Mouse (Mus musculus) testis, adult 2 months (tissue): ENCODE data around the gene Dock9.

Experiments used
- CTCF ChIP-seq: fragments of 200-500 bp; IDR thresholded peaks from 2 replicates; pipeline ENCODE4 v1.5.1; 2012; ENCODE audit warnings: low read depth, mild to moderate bottlenecking, inconsistent platforms, low read length, moderate library complexity; ENCODE audit not compliant: control insufficient read depth, insufficient read depth, insufficient replicate concordance
- POLR2A ChIP-seq: fragments of 200-500 bp; IDR thresholded peaks from 2 replicates; pipeline ENCODE4 v1.6.1; 2012; ENCODE audit warnings: low read depth, mild to moderate bottlenecking, inconsistent platforms, low read length, moderate library complexity; ENCODE audit not compliant: control insufficient read depth

DNA sequence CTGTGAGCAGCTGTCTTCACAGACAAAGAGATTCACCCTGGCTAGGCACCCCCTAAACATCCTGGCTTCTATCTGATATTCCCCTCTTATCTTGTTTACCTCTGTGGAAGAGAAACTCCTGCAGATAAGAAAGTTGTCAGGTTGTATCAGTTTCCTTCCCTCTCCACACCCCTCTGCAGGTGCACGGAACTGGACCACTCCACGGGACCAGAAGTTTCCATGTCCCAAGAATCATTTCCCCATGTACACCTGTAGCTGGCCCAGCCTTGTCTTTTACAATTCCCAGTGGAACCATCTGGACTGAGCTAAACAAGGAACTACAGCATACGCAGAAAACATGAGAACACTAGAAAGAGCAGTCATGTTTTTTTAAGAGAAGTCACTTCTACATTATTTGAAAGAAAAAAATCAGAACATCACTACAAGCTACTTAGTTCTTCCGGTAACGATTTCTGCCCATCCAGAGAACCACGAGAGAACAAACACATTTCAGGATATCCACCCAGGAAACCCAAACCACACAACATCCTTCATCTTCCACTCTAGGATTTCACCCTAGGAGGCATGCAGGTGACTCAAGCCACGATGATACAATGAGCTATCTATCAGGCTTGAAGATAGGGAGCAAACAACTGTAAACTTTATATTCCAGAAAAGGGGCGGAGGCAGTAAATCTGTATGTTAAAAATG lies 101.1 kb downstream of the Dock9 start:
- TF ChIP-seq POLR2A (no peak), CTCF (no peak)
